Mouse (Mus musculus): ENCODE measurements around the gene Gm4969. TPM values are rescaled to one million over a fixed set of nuclear protein-coding genes. Genes with fewer than 3 reads are reported as not detected.

The Gm4969 gene
- polyA plus RNA-seq, 1 experiment from 2014 or later: 2.4 TPM

GRCm38 (mm10) chr7:19096421-19096976, 21.7 kb downstream of the Gm4969 start:
- H3K4me2 ChIP-seq (ENCODE audit: low read depth, low read length): peak overlapping the region; percentile 94
- WGBS: 51% methylated on average over 5 of the region's 5 CpGs
- ATAC-seq (replicated peaks; ENCODE audit: insufficient number of reproducible peaks, low FRiP score, low TSS enrichment, low read depth) (no peak), DNase-seq (ENCODE audit: low spot score) (no peak)
- peaks cover 4% of the 10 kb centered on the region; the same call in 1 of the 2 replicates for H3K27me3 ChIP-seq (ENCODE audit: control insufficient read depth, insufficient read depth, low read length)
- H3K27ac ChIP-seq (replicated peaks; ENCODE audit: low read depth, low read length): peak overlapping the region; percentile 97
- H3K4me3 ChIP-seq (ENCODE audit: low read depth, low read length): peak overlapping the region; percentile 79
- no peaks in the 10 kb centered on the region for H3K9me3 ChIP-seq (replicated peaks; ENCODE audit: control insufficient read depth, low read length)
- H3K9ac ChIP-seq (replicated peaks; ENCODE audit: low read length): peak overlapping the region; percentile 93
- H3K4me1 ChIP-seq (ENCODE audit: control insufficient read depth, insufficient read depth, low read length): peaks cover 13% of the 10 kb centered on the region
- H3K36me3 ChIP-seq (replicated peaks; ENCODE audit: control insufficient read depth, insufficient read depth, low read depth, low read length): no peaks in the 10 kb centered on the region

DNA sequence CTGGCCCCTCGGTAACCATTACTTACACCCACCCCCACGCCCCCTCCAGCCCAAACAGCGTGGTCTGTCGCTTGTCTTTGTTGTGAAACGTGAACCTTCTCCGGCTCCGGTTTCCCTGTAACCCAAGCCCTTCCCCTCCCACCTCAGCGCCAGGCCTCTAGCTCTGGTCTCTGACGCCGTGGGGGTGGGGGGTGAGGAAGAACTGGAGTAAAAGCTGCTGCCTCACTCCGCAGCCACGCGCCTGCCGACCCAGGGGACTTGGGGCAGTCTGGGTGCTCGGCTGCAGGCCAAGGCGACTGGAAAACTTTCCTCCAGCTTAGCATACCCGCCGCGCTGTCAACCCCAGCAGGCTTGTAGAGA, 22.4 kb downstream of the Gm4969 start:
- peaks cover 13% of the 10 kb centered on the region for H3K4me1 ChIP-seq (ENCODE audit: control insufficient read depth, insufficient read depth, low read length)
- no peaks in the 10 kb centered on the region; the same call in 1 of the 2 replicates for H3K36me3 ChIP-seq (replicated peaks; ENCODE audit: control insufficient read depth, insufficient read depth, low read depth, low read length)
- 0% methylated on average over 19 of the region's 19 CpGs for WGBS
- peak overlapping the region; percentile 93 for H3K9ac ChIP-seq (replicated peaks; ENCODE audit: low read length)
- H3K27ac ChIP-seq (replicated peaks; ENCODE audit: low read depth, low read length): peak overlapping the region; percentile 97
- ATAC-seq (replicated peaks; ENCODE audit: insufficient number of reproducible peaks, low FRiP score, low TSS enrichment, low read depth): peak; percentile 1; the same call in 1 of the 2 replicates
- peak overlapping the region; percentile 94 for H3K4me2 ChIP-seq (ENCODE audit: low read depth, low read length)
- peaks cover 4% of the 10 kb centered on the region; the same call in 1 of the 2 replicates for H3K27me3 ChIP-seq (ENCODE audit: control insufficient read depth, insufficient read depth, low read length)
- H3K9me3 ChIP-seq (replicated peaks; ENCODE audit: control insufficient read depth, low read length): no peaks in the 10 kb centered on the region
- peak overlapping the region; percentile 79 for H3K4me3 ChIP-seq (ENCODE audit: low read depth, low read length)
- DNase-seq (ENCODE audit: low spot score): peak; percentile 91

DNA sequence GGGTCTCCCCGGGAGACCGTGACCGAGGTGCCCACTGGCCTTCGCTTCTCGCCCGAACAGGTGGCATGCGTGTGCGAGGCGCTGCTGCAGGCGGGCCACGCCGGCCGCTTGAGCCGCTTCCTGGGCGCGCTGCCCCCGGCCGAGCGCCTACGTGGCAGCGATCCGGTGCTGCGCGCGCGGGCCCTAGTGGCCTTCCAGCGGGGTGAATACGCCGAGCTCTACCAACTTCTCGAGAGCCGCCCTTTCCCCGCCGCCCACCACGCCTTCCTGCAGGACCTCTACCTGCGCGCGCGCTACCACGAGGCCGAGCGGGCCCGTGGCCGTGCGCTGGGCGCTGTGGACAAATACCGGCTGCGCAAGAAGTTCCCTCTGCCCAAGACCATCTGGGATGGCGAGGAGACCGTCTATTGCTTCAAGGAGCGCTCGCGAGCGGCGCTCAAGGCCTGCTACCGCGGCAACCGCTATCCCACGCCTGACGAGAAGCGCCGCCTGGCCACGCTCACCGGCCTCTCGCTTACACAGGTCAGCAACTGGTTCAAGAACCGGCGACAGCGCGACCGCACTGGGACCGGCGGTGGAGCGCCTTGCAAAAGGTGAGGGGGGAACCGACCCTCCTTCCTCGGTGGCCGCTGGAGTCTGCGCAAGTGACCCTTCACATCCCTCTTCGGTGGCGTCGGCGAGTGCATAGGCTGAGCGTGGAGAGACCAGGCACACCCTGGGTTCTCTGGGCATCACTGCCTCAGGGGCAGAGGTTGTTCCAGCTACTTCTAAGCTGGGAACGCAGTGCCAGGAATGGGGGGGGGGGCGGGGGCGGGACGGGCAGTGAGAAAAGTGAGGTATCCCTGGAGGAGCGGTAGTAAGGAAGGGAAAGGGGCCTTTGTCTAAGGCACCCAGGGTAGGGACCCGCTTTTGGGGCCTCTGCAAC, 23.1 kb downstream of the Gm4969 start:
- ATAC-seq (replicated peaks; ENCODE audit: insufficient number of reproducible peaks, low FRiP score, low TSS enrichment, low read depth) (no peak), DNase-seq (ENCODE audit: low spot score) (peak; percentile 55)
- H3K4me3 ChIP-seq (ENCODE audit: low read depth, low read length): peak overlapping the region; percentile 79
- H3K9me3 ChIP-seq (replicated peaks; ENCODE audit: control insufficient read depth, low read length): no peaks in the 10 kb centered on the region
- H3K27me3 ChIP-seq (ENCODE audit: control insufficient read depth, insufficient read depth, low read length): peaks cover 4% of the 10 kb centered on the region; the same call in 1 of the 2 replicates
- H3K36me3 ChIP-seq (replicated peaks; ENCODE audit: control insufficient read depth, insufficient read depth, low read depth, low read length): no peaks in the 10 kb centered on the region; the same call in 1 of the 2 replicates
- peaks cover 13% of the 10 kb centered on the region for H3K4me1 ChIP-seq (ENCODE audit: control insufficient read depth, insufficient read depth, low read length)
- H3K9ac ChIP-seq (replicated peaks; ENCODE audit: low read length): peak overlapping the region; percentile 93
- under 1% methylated on average over 64 of the region's 87 CpGs for WGBS
- peak overlapping the region; percentile 97 for H3K27ac ChIP-seq (replicated peaks; ENCODE audit: low read depth, low read length)
- peak overlapping the region; percentile 94 for H3K4me2 ChIP-seq (ENCODE audit: low read depth, low read length)

DNA sequence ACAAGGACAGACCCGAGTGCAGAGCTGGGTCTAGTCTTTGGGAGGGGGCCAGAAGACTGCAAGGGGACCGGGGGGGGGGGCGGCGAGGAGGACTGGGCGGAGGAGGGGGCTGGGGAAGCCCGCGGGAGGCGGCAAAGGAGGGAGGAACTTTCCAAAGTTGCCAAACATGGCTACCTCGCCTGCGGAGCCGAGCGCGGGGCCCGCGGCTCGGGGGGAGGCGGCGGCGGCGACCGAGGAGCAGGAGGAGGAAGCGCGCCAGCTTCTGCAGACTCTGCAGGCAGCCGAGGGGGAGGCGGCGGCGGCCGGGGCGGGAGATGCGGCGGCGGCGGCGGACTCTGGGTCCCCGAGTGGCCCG, 23.7 kb downstream of the Gm4969 start, which contains the start of gene Six5:
Six5 (plus strand) TSS at position 124 of the 355 bp plus-strand sequence.
- Histone ChIP-seq H3K27ac (replicated peaks; ENCODE audit: low read depth, low read length) (peak within 1 kb of the TSS; percentile 97), H3K27me3 (ENCODE audit: control insufficient read depth, insufficient read depth, low read length) (peaks cover 4% of the 10 kb centered on the region; the same call in 1 of the 2 replicates), H3K36me3 (replicated peaks; ENCODE audit: control insufficient read depth, insufficient read depth, low read depth, low read length) (no peaks in the 10 kb centered on the region; the same call in 1 of the 2 replicates), H3K9ac (replicated peaks; ENCODE audit: low read length) (peak within 1 kb of the TSS; percentile 93), H3K4me1 (ENCODE audit: control insufficient read depth, insufficient read depth, low read length) (peaks cover 13% of the 10 kb centered on the region), H3K4me3 (ENCODE audit: low read depth, low read length) (peak within 1 kb of the TSS; percentile 79), H3K4me2 (ENCODE audit: low read depth, low read length) (peak within 1 kb of the TSS; percentile 94), H3K9me3 (replicated peaks; ENCODE audit: control insufficient read depth, low read length) (no peaks in the 10 kb centered on the region)
- DNase-seq (ENCODE audit: low spot score) (no peak), ATAC-seq (replicated peaks; ENCODE audit: insufficient number of reproducible peaks, low FRiP score, low TSS enrichment, low read depth) (no peak)
- 0% methylated on average over 15 of the region's 36 CpGs for WGBS

- H3K4me2 ChIP-seq (ENCODE audit: low read depth, low read length): peak overlapping the region; percentile 94
- peaks cover 13% of the 10 kb centered on the region for H3K4me1 ChIP-seq (ENCODE audit: control insufficient read depth, insufficient read depth, low read length)
- no peaks in the 10 kb centered on the region; the same call in 1 of the 2 replicates for H3K36me3 ChIP-seq (replicated peaks; ENCODE audit: control insufficient read depth, insufficient read depth, low read depth, low read length)
- ATAC-seq (replicated peaks; ENCODE audit: insufficient number of reproducible peaks, low FRiP score, low TSS enrichment, low read depth): peak; percentile 81
- peak; percentile 99 for DNase-seq (ENCODE audit: low spot score)
- peak overlapping the region; percentile 97 for H3K27ac ChIP-seq (replicated peaks; ENCODE audit: low read depth, low read length)
- H3K9ac ChIP-seq (replicated peaks; ENCODE audit: low read length): peak overlapping the region; percentile 93
- peaks cover 4% of the 10 kb centered on the region; the same call in 1 of the 2 replicates for H3K27me3 ChIP-seq (ENCODE audit: control insufficient read depth, insufficient read depth, low read length)
- no peaks in the 10 kb centered on the region for H3K9me3 ChIP-seq (replicated peaks; ENCODE audit: control insufficient read depth, low read length)
- peak overlapping the region; percentile 79 for H3K4me3 ChIP-seq (ENCODE audit: low read depth, low read length)
- under 1% methylated on average over 45 of the region's 45 CpGs for WGBS
Measured at GRCm38 (mm10) chr7:19093537-19094385, 24.4 kb downstream of the Gm4969 start.

- DNase-seq (ENCODE audit: low spot score) (peak; percentile 85), ATAC-seq (replicated peaks; ENCODE audit: insufficient number of reproducible peaks, low FRiP score, low TSS enrichment, low read depth) (peak; percentile 34)
- Histone ChIP-seq H3K4me2 (ENCODE audit: low read depth, low read length) (peak overlapping the region; percentile 94), H3K9me3 (replicated peaks; ENCODE audit: control insufficient read depth, low read length) (no peaks in the 10 kb centered on the region), H3K4me3 (ENCODE audit: low read depth, low read length) (peak overlapping the region; percentile 37), H3K27ac (replicated peaks; ENCODE audit: low read depth, low read length) (peak overlapping the region; percentile 72), H3K36me3 (replicated peaks; ENCODE audit: control insufficient read depth, insufficient read depth, low read depth, low read length) (no peaks in the 10 kb centered on the region; the same call in 1 of the 2 replicates), H3K9ac (replicated peaks; ENCODE audit: low read length) (peak overlapping the region; percentile 53), H3K27me3 (ENCODE audit: control insufficient read depth, insufficient read depth, low read length) (peaks cover 4% of the 10 kb centered on the region; the same call in 1 of the 2 replicates), H3K4me1 (ENCODE audit: control insufficient read depth, insufficient read depth, low read length) (peaks cover 13% of the 10 kb centered on the region)
- under 1% methylated on average over 15 of the region's 15 CpGs for WGBS
Measured at GRCm38 (mm10) chr7:19093174-19093521, 25.0 kb downstream of the Gm4969 start.

DNA sequence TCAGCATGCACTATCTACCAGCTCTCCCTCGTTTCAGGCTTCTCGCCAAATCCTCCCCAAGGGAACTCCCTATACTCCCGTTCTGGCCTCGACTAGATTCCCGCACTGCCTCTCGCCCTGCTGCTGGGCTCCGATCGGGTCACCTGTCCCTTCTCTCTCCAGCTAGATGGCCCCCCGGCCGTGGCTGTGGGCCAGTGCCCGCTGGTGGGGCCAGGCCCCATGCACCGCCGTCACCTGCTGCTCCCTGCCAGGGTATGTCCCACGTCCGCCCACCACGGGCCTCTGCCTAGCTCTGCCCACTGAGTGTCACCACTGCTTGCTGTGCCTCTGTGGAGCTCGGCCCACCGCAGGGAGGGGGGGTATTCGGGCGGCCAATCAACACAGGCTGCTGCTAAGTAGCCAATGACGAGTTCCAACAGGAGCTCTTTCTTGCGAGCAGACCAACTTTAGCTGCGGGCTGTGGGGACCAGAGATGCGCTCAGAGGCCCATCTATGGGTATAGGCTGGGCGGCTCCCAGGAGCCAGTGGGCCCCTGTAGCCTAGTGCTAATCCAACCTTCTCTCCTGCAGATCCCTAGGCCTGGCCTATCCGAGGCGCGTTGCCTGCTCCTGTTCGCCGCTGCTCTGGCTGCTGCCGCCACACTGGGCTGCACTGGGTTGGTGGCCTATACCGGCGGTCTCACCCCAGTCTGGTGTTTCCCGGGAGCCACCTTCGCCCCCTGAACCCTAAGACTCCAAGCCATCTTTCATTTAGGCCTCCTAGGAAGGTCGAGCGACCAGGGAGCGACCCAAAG, 25.6 kb downstream of the Gm4969 start:
- Histone ChIP-seq H3K9ac (replicated peaks; ENCODE audit: low read length) (peak overlapping the region; percentile 53), H3K4me3 (ENCODE audit: low read depth, low read length) (peak overlapping the region; percentile 37), H3K9me3 (replicated peaks; ENCODE audit: control insufficient read depth, low read length) (no peaks in the 10 kb centered on the region), H3K27ac (replicated peaks; ENCODE audit: low read depth, low read length) (peak overlapping the region; percentile 72), H3K4me2 (ENCODE audit: low read depth, low read length) (peak overlapping the region; percentile 94), H3K4me1 (ENCODE audit: control insufficient read depth, insufficient read depth, low read length) (peaks cover 13% of the 10 kb centered on the region), H3K27me3 (ENCODE audit: control insufficient read depth, insufficient read depth, low read length) (peaks cover 4% of the 10 kb centered on the region; the same call in 1 of the 2 replicates), H3K36me3 (replicated peaks; ENCODE audit: control insufficient read depth, insufficient read depth, low read depth, low read length) (no peaks in the 10 kb centered on the region; the same call in 1 of the 2 replicates)
- peak; percentile 84 for DNase-seq (ENCODE audit: low spot score)
- WGBS: 5% methylated on average over 38 of the region's 38 CpGs
- peak; percentile 63 for ATAC-seq (replicated peaks; ENCODE audit: insufficient number of reproducible peaks, low FRiP score, low TSS enrichment, low read depth)

Data from embryonic facial prominence, embryonic 11.5 days (tissue).